Mouse (Mus musculus) CH12.LX (cell line): Measurements from ENCODE around the gene Rd3l. TPM values are rescaled to one million over a fixed set of nuclear protein-coding genes. Genes with fewer than 3 reads are reported as not detected.
"Not testable (repeated sequence)": the region's sequence is repeated elsewhere in the genome, so short reads cannot be mapped to it uniquely, and the experiment has no call there.

ENCODE experiments used
- DNase-seq: peaks from one replicate; pipeline ENCODE4 v3.0.0-alpha.2; 2013; ENCODE audit errors: extremely low read depth
- H3K27ac ChIP-seq: 2 replicates; pipeline ENCODE4 v1.5.1; 2012; ENCODE audit warnings: low read depth, mild to moderate bottlenecking, control low read depth, moderate library complexity; ENCODE audit not compliant: insufficient read depth
- H3K27me3 ChIP-seq: replicated peaks from 2 replicates; pipeline ENCODE3; 2012; ENCODE audit warnings: inconsistent platforms
- H3K36me3 ChIP-seq, 2 experiments: replicated peaks in 1 of 2; 2 replicates each; pipeline versions ENCODE3 to v1.6.1; 2012; ENCODE audit warnings: inconsistent platforms in 1 of 2, low read length in 1 of 2, mild to moderate bottlenecking in 1 of 2, mixed read lengths in 1 of 2, moderate library complexity in 1 of 2; ENCODE audit not compliant: control insufficient read depth in 1 of 2, insufficient read depth in 1 of 2
- H3K4me1 ChIP-seq, 2 experiments: 2 replicates each; pipeline ENCODE4 v1.6.1; 2012; ENCODE audit warnings: inconsistent platforms in 1 of 2, moderate library complexity in 1 of 2; ENCODE audit not compliant: insufficient read depth in 2 of 2, control insufficient read depth in 1 of 2
- H3K4me2 ChIP-seq: 2 replicates; pipeline ENCODE4 v1.6.1; 2012; ENCODE audit warnings: low read depth, mild to moderate bottlenecking, control low read depth; ENCODE audit not compliant: poor library complexity, insufficient read depth, severe bottlenecking
- H3K4me3 ChIP-seq, 3 experiments: fragments of 150-350 bp in 1 of 3; sonication (generic) in 1 of 3; replicated peaks in 1 of 3; 2 replicates each; pipeline versions ENCODE3 to v1.5.1; 2011 to 2012; ENCODE audit warnings: low read depth in 2 of 3, low read length in 2 of 3, mild to moderate bottlenecking in 2 of 3, moderate library complexity in 2 of 3, control low read depth in 1 of 3, improper control_type of control experiment in 1 of 3, inconsistent platforms in 1 of 3, mixed read lengths in 1 of 3; ENCODE audit not compliant: poor library complexity in 1 of 3
- H3K79me2 ChIP-seq: replicated peaks from 2 replicates; pipeline ENCODE4 v1.6.1; 2012; ENCODE audit warnings: mild to moderate bottlenecking, moderate library complexity; ENCODE audit not compliant: control insufficient read depth, poor library complexity, insufficient read depth, severe bottlenecking; ENCODE audit errors: extremely low read depth
- H3K9ac ChIP-seq: 2 replicates; pipeline ENCODE4 v1.6.1; 2012; ENCODE audit warnings: low read depth, mild to moderate bottlenecking, control low read depth, moderate library complexity; ENCODE audit not compliant: insufficient read depth
- H3K9me3 ChIP-seq: replicated peaks from 2 replicates; pipeline ENCODE3; 2012; ENCODE audit warnings: low read length, inconsistent platforms, mixed read lengths
- BHLHE40 ChIP-seq: IDR thresholded peaks from 2 replicates; pipeline ENCODE4 v1.6.1; 2011; ENCODE audit warnings: mild to moderate bottlenecking, low read depth, low read length, improper control_type of control experiment
- CHD1 ChIP-seq: IDR thresholded peaks from 2 replicates; pipeline ENCODE4 v1.6.1; 2012; ENCODE audit warnings: low read depth, low read length, improper control_type of control experiment, inconsistent platforms
- CHD2 ChIP-seq: IDR thresholded peaks from 2 replicates; pipeline ENCODE4 v1.6.1; 2011; ENCODE audit warnings: low read length, improper control_type of control experiment
- CTCF ChIP-seq, 2 experiments: IDR thresholded peaks in 1 of 2; conservative IDR thresholded peaks in 1 of 2; 2 replicates each; pipeline ENCODE4 v1.5.1; 2011 to 2012; ENCODE audit warnings: low read depth in 2 of 2, low read length in 2 of 2, improper control_type of control experiment in 1 of 2, inconsistent platforms in 1 of 2, mild to moderate bottlenecking in 1 of 2, moderate library complexity in 1 of 2
- E2F4 ChIP-seq: IDR thresholded peaks from 2 replicates; pipeline ENCODE4 v1.6.1; 2011; ENCODE audit warnings: low read depth, low read length, improper control_type of control experiment; ENCODE audit not compliant: insufficient replicate concordance
- ELF1 ChIP-seq: IDR thresholded peaks from 2 replicates; pipeline ENCODE4 v1.6.1; 2014; ENCODE audit warnings: low read depth, mild to moderate bottlenecking, inconsistent platforms, low read length, improper control_type of control experiment
- EP300 ChIP-seq: IDR thresholded peaks from 2 replicates; pipeline ENCODE4 v1.6.1; 2011; ENCODE audit warnings: low read length, improper control_type of control experiment
- ETS1 ChIP-seq: conservative IDR thresholded peaks from 2 replicates; pipeline ENCODE4 v1.6.1; 2012; ENCODE audit warnings: low read depth, mild to moderate bottlenecking, inconsistent platforms, low read length, improper control_type of control experiment, moderate library complexity
- GABPA ChIP-seq: IDR thresholded peaks from 2 replicates; pipeline ENCODE4 v1.6.1; 2012; ENCODE audit warnings: low read depth, low read length, improper control_type of control experiment, inconsistent platforms; ENCODE audit not compliant: insufficient replicate concordance
- HCFC1 ChIP-seq: IDR thresholded peaks from 2 replicates; pipeline ENCODE4 v1.6.1; 2012; ENCODE audit warnings: low read depth, mild to moderate bottlenecking, inconsistent platforms, low read length, improper control_type of control experiment
- IRF4 ChIP-seq: IDR thresholded peaks from 2 replicates; pipeline ENCODE4 v1.6.1; 2014; ENCODE audit warnings: low read depth, mild to moderate bottlenecking, inconsistent platforms, low read length, improper control_type of control experiment
- JUN ChIP-seq: IDR thresholded peaks from 2 replicates; pipeline ENCODE4 v1.6.1; 2011; ENCODE audit warnings: low read depth, mild to moderate bottlenecking, low read length, improper control_type of control experiment, moderate library complexity; ENCODE audit not compliant: insufficient read depth
- JUND ChIP-seq: conservative IDR thresholded peaks from 2 replicates; pipeline ENCODE4 v1.6.1; 2011; ENCODE audit warnings: low read depth, low read length, improper control_type of control experiment
- KAT2A ChIP-seq: IDR thresholded peaks from 2 replicates; pipeline ENCODE4 v1.6.1; 2012; ENCODE audit warnings: low read length, improper control_type of control experiment, inconsistent platforms; ENCODE audit not compliant: insufficient replicate concordance
- MAFK ChIP-seq: IDR thresholded peaks from 2 replicates; pipeline ENCODE4 v1.6.1; 2011; ENCODE audit warnings: low read length, improper control_type of control experiment; ENCODE audit not compliant: insufficient replicate concordance
- MAZ ChIP-seq: IDR thresholded peaks from 2 replicates; pipeline ENCODE4 v1.6.1; 2012; ENCODE audit warnings: low read depth, mild to moderate bottlenecking, inconsistent platforms, low read length, improper control_type of control experiment, moderate library complexity
- MEF2A ChIP-seq: IDR thresholded peaks from 2 replicates; pipeline ENCODE4 v1.6.1; 2014; ENCODE audit warnings: low read depth, mild to moderate bottlenecking, inconsistent platforms, low read length, improper control_type of control experiment, borderline replicate concordance
- MXI1 ChIP-seq: IDR thresholded peaks from 2 replicates; pipeline ENCODE4 v1.6.1; 2011; ENCODE audit warnings: mild to moderate bottlenecking, low read depth, low read length, improper control_type of control experiment
- MYC ChIP-seq: IDR thresholded peaks from 2 replicates; pipeline ENCODE4 v1.6.1; 2011; ENCODE audit warnings: low read depth, mild to moderate bottlenecking, improper control_type of control experiment, low read length
- NELFE ChIP-seq: IDR thresholded peaks from 2 replicates; pipeline ENCODE4 v1.6.1; 2011; ENCODE audit warnings: low read depth, low read length, improper control_type of control experiment
- NRF1 ChIP-seq: IDR thresholded peaks from 2 replicates; pipeline ENCODE4 v1.6.1; 2014; ENCODE audit warnings: low read depth, mild to moderate bottlenecking, inconsistent platforms, low read length, improper control_type of control experiment, moderate library complexity
- PAX5 ChIP-seq: IDR thresholded peaks from 2 replicates; pipeline ENCODE4 v1.6.1; 2012; ENCODE audit warnings: low read length, inconsistent platforms, mixed read lengths
- POLR2A ChIP-seq: IDR thresholded peaks from 2 replicates; pipeline ENCODE4 v1.6.1; 2011; ENCODE audit warnings: low read depth, mild to moderate bottlenecking, improper control_type of control experiment, low read length
- POLR2AphosphoS2 ChIP-seq: IDR thresholded peaks from 2 replicates; pipeline ENCODE4 v1.6.1; 2011; ENCODE audit warnings: low read depth, low read length, improper control_type of control experiment
- RAD21 ChIP-seq: IDR thresholded peaks from 2 replicates; pipeline ENCODE4 v1.6.1; 2011; ENCODE audit warnings: low read depth, mild to moderate bottlenecking, low read length, improper control_type of control experiment, moderate library complexity
- RCOR1 ChIP-seq: conservative IDR thresholded peaks from 2 replicates; pipeline ENCODE4 v1.6.1; 2012; ENCODE audit warnings: low read depth, mild to moderate bottlenecking, inconsistent platforms, low read length, improper control_type of control experiment
- SIN3A ChIP-seq: IDR thresholded peaks from 2 replicates; pipeline ENCODE4 v1.6.1; 2012; ENCODE audit warnings: low read length, improper control_type of control experiment, inconsistent platforms
- SMC3 ChIP-seq: IDR thresholded peaks from 2 replicates; pipeline ENCODE4 v1.6.1; 2011; ENCODE audit warnings: low read depth, low read length, improper control_type of control experiment
- TBP ChIP-seq: conservative IDR thresholded peaks from 2 replicates; pipeline ENCODE4 v1.6.1; 2011; ENCODE audit warnings: low read depth, low read length, improper control_type of control experiment
- TCF12 ChIP-seq: IDR thresholded peaks from 2 replicates; pipeline ENCODE4 v1.6.1; 2014; ENCODE audit warnings: low read depth, mild to moderate bottlenecking, inconsistent platforms, low read length, improper control_type of control experiment
- UBTF ChIP-seq: IDR thresholded peaks from 2 replicates; pipeline ENCODE4 v1.6.1; 2012; ENCODE audit warnings: low read depth, mild to moderate bottlenecking, inconsistent platforms, low read length, improper control_type of control experiment, moderate library complexity
- USF1 ChIP-seq: IDR thresholded peaks from 2 replicates; pipeline ENCODE4 v1.6.1; 2014; ENCODE audit warnings: low read depth, mild to moderate bottlenecking, inconsistent platforms, low read length, improper control_type of control experiment
- USF2 ChIP-seq: conservative IDR thresholded peaks from 2 replicates; pipeline ENCODE4 v1.6.1; 2011; ENCODE audit warnings: low read depth, low read length, improper control_type of control experiment
- ZC3H11A ChIP-seq: IDR thresholded peaks from 2 replicates; pipeline ENCODE4 v1.6.1; 2012; ENCODE audit warnings: low read depth, mild to moderate bottlenecking, inconsistent platforms, low read length, improper control_type of control experiment
- ZKSCAN1 ChIP-seq: IDR thresholded peaks from 2 replicates; pipeline ENCODE4 v1.6.1; 2012; ENCODE audit warnings: low read depth, inconsistent platforms, low read length, improper control_type of control experiment, borderline replicate concordance
- ZNF384 ChIP-seq: IDR thresholded peaks from 2 replicates; pipeline ENCODE4 v1.6.1; 2012; ENCODE audit warnings: low read depth, low read length, improper control_type of control experiment, inconsistent platforms
- dilution Hi-C: fragments of 300-500 bp; cut with MboI; formaldehyde crosslinking; loops from 2 replicates; pipeline ENCODE4 v1.14.3; 2020; ENCODE audit warnings: low sequenced_read_pairs; ENCODE audit not compliant: extremely low pct_unique_long_range_greater_than_20kb, extremely low pct_ligation_motif_present
- in situ Hi-C: fragments of 300-500 bp; cut with MboI; formaldehyde crosslinking; loops from 3 replicates; pipeline ENCODE4 v1.14.3; 2019; ENCODE audit warnings: low sequenced_read_pairs, low pct_ligation_motif_present, low pct_unique_long_range_greater_than_20kb, mixed read lengths
- polyA plus RNA-seq: library from polyadenylated mRNA; unstranded; fragments of >175 nt; gene quantifications from 2 replicates; pipeline ENCODE4 v1.2.1, GENCODE M21; 2012; ENCODE audit warnings: low read depth; ENCODE audit not compliant: insufficient read length
- total RNA-seq, 2 experiments: library from RNA; depleted of rRNA; stranded (reverse); fragments of 300-350 nt in 1 of 2; fragments of >200 nt in 1 of 2; gene quantifications; 2 replicates each; pipeline ENCODE4 v1.2.3; 2012 to 2014

Rd3l gene
- total and polyA plus RNA-seq, 3 experiments: not detected

- H3K79me2 ChIP-seq: no peaks in the 10 kb centered on the region
- TF ChIP-seq PAX5 (no peak), MXI1 (no peak), NELFE (no peak), CHD2 (no peak), ETS1 (no peak), MAFK (no peak), ZKSCAN1 (no peak), EP300 (no peak), ZNF384 (no peak), RAD21 (peak; percentile 95), JUND (no peak), TCF12 (no peak), CHD1 (no peak), RCOR1 (no peak), USF2 (no peak), POLR2AphosphoS2 (no peak), MYC (no peak), ELF1 (peak; percentile 73), SIN3A (no peak), TBP (no peak), GABPA (no peak), SMC3 (peak; percentile 91), JUN (no peak), ZC3H11A (peak; percentile 62), UBTF (no peak), POLR2A (no peak), BHLHE40 (no peak), MAZ (no peak), CTCF (conservative IDR thresholded peaks at IDR 0.05 in 1 of 2, IDR thresholded peaks at IDR 0.05 in 1 of 2; ENCODE audit: low read depth in 2 of 2, low read length in 2 of 2) (peak; percentile 43 to 94; a peak in 3 of 4 replicates), MEF2A (no peak), IRF4 (no peak), KAT2A (no peak), E2F4 (no peak), HCFC1 (peak; percentile 38; the same call in 1 of the 2 replicates), NRF1 (no peak), USF1 (no peak)
- no peaks in the 10 kb centered on the region for H3K27me3 ChIP-seq
- peaks cover 2 to 22% of the 10 kb centered on the region in 2 experiments; a peak in 3 of 4 replicates for H3K4me1 ChIP-seq
- H3K9ac ChIP-seq: no peak overlapping the region
- H3K9me3 ChIP-seq: no peaks in the 10 kb centered on the region
- in situ Hi-C loops: no loop called here
- H3K27ac ChIP-seq: no peak overlapping the region
- no peak overlapping the region for H3K4me3 ChIP-seq
- dilution Hi-C loops: no loop called here
- DNase-seq: peak; percentile 82
- H3K4me2 ChIP-seq: no peak overlapping the region
- H3K36me3 ChIP-seq: no peaks in the 10 kb centered on the region
Observed at GRCm38 (mm10) chr12:111946716-111947115, 34.4 kb downstream of the Rd3l start.

GRCm38 (mm10) chr12:111945765-111946655 lies 35.1 kb downstream of the Rd3l start:
- H3K36me3 ChIP-seq, H3K4me2 ChIP-seq, H3K4me3 ChIP-seq, H3K9me3 ChIP-seq, dilution Hi-C loops, DNase-seq, in situ Hi-C loops, H3K9ac ChIP-seq, H3K79me2 ChIP-seq, H3K27ac ChIP-seq, H3K27me3 ChIP-seq: not testable (repeated sequence)
- H3K4me1 ChIP-seq: peaks cover 2 to 22% of the 10 kb centered on the region in 2 experiments; a peak in 3 of 4 replicates
